Mouse (Mus musculus): ENCODE results near the gene Zfp82. TPM values are rescaled to one million over a fixed set of nuclear protein-coding genes. Genes with fewer than 3 reads are reported as not detected.

Zfp82 gene
- polyA plus RNA-seq, 1 experiment from 2014 or later = 11.8 TPM

DNA sequence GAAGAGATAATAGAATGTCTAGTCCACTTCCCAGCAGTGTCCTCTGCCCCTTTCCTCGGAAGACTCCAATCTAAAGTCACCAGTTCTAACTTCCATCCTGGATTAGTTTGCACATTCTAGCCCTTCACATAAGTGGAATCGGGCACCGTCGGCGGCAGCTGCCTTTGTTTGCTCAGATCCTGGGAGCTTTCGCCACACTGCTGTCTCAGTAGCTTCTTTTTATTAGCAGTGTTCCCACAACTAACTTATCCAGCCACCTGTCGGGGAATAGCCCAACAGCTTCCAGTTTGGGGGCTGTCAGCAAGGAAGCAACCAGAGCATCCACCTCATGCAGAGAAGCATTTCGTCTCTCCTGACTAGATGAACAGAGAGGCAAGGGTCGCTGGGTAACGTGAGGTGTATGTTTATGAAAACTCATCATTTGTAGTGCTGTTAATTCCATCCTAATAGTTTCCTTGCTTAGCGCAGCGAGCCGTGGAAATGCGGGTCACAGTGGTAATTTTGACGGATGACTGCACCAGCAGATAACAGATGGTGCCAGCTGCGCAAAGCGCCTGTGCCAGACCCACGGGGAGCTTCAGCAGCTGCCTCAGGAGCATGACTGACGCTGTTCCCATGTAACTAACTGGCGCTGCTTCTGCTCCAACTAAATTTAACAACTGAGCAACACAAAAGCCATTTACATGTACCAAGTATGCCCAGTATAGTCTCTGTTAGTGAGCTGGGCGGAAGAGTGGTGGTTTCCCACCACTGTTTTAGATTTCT lies 63.2 kb downstream of the Zfp82 start:
- H3K4me1 ChIP-seq = peaks cover 27% of the 10 kb centered on the region; the same call in 1 of the 2 replicates
- peak; percentile 62; the same call in 1 of the 2 replicates for ATAC-seq

DNA sequence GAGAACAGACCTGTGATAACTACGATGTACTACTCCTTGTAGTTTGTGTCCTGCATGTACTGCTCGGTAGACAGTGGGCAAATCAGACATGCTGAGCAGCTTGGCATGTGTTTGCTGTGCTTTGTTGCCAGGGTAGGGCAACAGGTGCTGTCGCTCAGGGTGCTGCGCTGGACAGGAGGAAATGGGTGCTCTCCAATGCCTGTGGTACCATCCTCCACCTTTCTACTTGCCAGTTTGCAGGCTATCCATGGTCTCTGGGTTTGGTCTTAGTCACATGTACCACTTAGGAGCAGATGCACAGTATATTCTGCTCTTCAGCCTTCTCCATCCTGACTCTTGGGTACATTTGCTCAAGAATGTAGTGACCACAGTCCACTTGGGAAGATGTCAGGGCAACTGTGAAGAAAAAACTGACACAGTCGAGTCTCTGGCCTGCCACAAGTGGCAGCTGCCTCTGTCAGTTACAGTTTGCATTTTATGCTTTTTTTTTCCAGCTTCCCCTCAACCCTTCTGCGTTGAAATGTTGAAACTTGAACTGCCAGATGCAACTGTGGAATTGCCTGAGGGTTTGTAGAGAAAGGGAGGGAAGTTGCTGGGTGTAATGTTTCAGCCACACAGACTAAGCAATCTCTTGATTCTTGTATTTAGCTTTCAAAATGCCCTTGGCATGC lies 64.5 kb downstream of the Zfp82 start:
- Histone ChIP-seq H3K9me3 (replicated peaks) (no peaks in the 10 kb centered on the region), H3K4me2 (no peak overlapping the region), H3K4me1 (peaks cover 27% of the 10 kb centered on the region; the same call in 1 of the 2 replicates), H3K27me3 (no peaks in the 10 kb centered on the region), H3K36me3 (ENCODE audit: poor library complexity, severe bottlenecking) (peaks cover 23% of the 10 kb centered on the region), H3K9ac (no peak overlapping the region), H3K4me3 (no peak overlapping the region), H3K27ac (no peak overlapping the region)
- ATAC-seq = no peak
- 83% methylated on average over 6 of the region's 6 CpGs for WGBS

More for the DNA sequence above, 63.2 kb downstream of the Zfp82 start:
- no peaks in the 10 kb centered on the region for H3K27me3 ChIP-seq
- no peaks in the 10 kb centered on the region for H3K9me3 ChIP-seq (replicated peaks)
- peak overlapping the region; percentile 3; the same call in 1 of the 2 replicates for H3K9ac ChIP-seq
- no peak overlapping the region for H3K4me3 ChIP-seq
- peak overlapping the region; percentile 12 for H3K4me2 ChIP-seq
- peak overlapping the region; percentile 66 for H3K27ac ChIP-seq
- 61% methylated on average over 21 of the region's 21 CpGs for WGBS
- peaks cover 34% of the 10 kb centered on the region for H3K36me3 ChIP-seq (ENCODE audit: poor library complexity, severe bottlenecking)

DNA sequence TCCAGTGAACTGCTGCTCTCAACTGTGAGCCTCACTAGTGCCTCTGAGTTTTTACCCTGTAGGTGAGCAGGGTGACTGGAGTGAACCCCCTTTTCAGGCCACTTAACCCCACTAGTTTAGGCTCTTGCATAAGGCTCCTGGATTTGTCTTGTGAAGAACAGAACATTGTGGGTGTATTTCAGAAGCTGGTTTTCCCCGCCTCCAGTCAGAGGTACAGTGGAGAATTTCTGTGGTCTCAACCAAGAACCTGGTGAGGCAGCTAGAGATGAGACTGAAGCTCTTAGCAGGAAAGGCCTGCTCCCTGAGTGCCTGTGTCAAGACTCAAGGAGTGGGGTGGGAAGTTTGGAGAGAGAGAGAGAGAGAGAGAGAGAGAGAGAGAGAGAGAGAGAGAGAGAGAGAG lies 65.1 kb downstream of the Zfp82 start:
- no peak for ATAC-seq
- peaks cover 26% of the 10 kb centered on the region for H3K36me3 ChIP-seq (ENCODE audit: poor library complexity, severe bottlenecking)
- H3K4me2 ChIP-seq = no peak overlapping the region
- no peaks in the 10 kb centered on the region for H3K27me3 ChIP-seq
- H3K4me1 ChIP-seq = peaks cover 27% of the 10 kb centered on the region; the same call in 1 of the 2 replicates
- H3K9me3 ChIP-seq (replicated peaks) = no peaks in the 10 kb centered on the region
- no peak overlapping the region for H3K9ac ChIP-seq
- H3K27ac ChIP-seq = no peak overlapping the region
- no peak overlapping the region for H3K4me3 ChIP-seq
- 96% methylated on average over 1 of the region's 1 CpGs for WGBS

Small RNA genes within 50 kb of the gene (microRNA-seq; reads per million reads assigned to microRNA genes)
- not detected for gene Gm23368

Other genes starting within 250 kb of the Zfp82 start
- 11.7 and 13.7 TPM in 2 replicates for gene Zfp940, start 219.2 kb downstream of the Zfp82 start, polyA plus RNA-seq (2015; fragmentation: Nextera tagmentation; extraction: Ambion mirVana)
- 13.8 and 14.3 TPM in 2 replicates for gene Zfp420, start 212.9 kb downstream of the Zfp82 start, polyA plus RNA-seq (2015; fragmentation: Nextera tagmentation; extraction: Ambion mirVana)
- 13.7 and 15.5 TPM in 2 replicates for gene Zfp27, start 166.3 kb downstream of the Zfp82 start, polyA plus RNA-seq (2015; fragmentation: Nextera tagmentation; extraction: Ambion mirVana)
- gene Zfp383, start 164.7 kb downstream of the Zfp82 start, polyA plus RNA-seq (2015; fragmentation: Nextera tagmentation; extraction: Ambion mirVana) = 7.2 and 7.5 TPM in 2 replicates
- 16.6 TPM in 2 replicates for gene Zfp74, start 118.8 kb downstream of the Zfp82 start, polyA plus RNA-seq (2015; fragmentation: Nextera tagmentation; extraction: Ambion mirVana)
- gene Zfp568, start 88.9 kb downstream of the Zfp82 start, polyA plus RNA-seq (2015; fragmentation: Nextera tagmentation; extraction: Ambion mirVana) = 5.7 and 6.0 TPM in 2 replicates
- gene Zfp14, start 21.5 kb downstream of the Zfp82 start, polyA plus RNA-seq (2015; fragmentation: Nextera tagmentation; extraction: Ambion mirVana) = 9.6 and 10.6 TPM in 2 replicates
- gene Gm26920, start 17.5 kb upstream of the Zfp82 start, polyA plus RNA-seq (2015; fragmentation: Nextera tagmentation; extraction: Ambion mirVana) = 1.7 and 3.5 TPM in 2 replicates
- 19.3 and 20.9 TPM in 2 replicates for gene Zfp566, start 17.6 kb upstream of the Zfp82 start, polyA plus RNA-seq (2015; fragmentation: Nextera tagmentation; extraction: Ambion mirVana)
- 118 and 121 TPM in 2 replicates for gene Zfp260, start 21.9 kb upstream of the Zfp82 start, polyA plus RNA-seq (2015; fragmentation: Nextera tagmentation; extraction: Ambion mirVana)
- 19.0 and 21.1 TPM in 2 replicates for gene Zfp382, start 49.0 kb upstream of the Zfp82 start, polyA plus RNA-seq (2015; fragmentation: Nextera tagmentation; extraction: Ambion mirVana)
- 19.5 and 23.7 TPM in 2 replicates for gene Zfp146, start 96.8 kb upstream of the Zfp82 start, polyA plus RNA-seq (2015; fragmentation: Nextera tagmentation; extraction: Ambion mirVana)
- 1.7 and 4.4 TPM in 2 replicates for gene Cox7a1, start 111.2 kb upstream of the Zfp82 start, polyA plus RNA-seq (2015; fragmentation: Nextera tagmentation; extraction: Ambion mirVana)
- 51.9 and 54.9 TPM in 2 replicates for gene Capns1, start 125.9 kb upstream of the Zfp82 start, polyA plus RNA-seq (2015; fragmentation: Nextera tagmentation; extraction: Ambion mirVana)
- gene Polr2i, start 159.0 kb upstream of the Zfp82 start, polyA plus RNA-seq (2015; fragmentation: Nextera tagmentation; extraction: Ambion mirVana) = 189 and 194 TPM in 2 replicates
- 318 and 339 TPM in 2 replicates for gene Tbcb, start 159.4 kb upstream of the Zfp82 start, polyA plus RNA-seq (2015; fragmentation: Nextera tagmentation; extraction: Ambion mirVana)
- gene Ovol3, start 162.8 kb upstream of the Zfp82 start, polyA plus RNA-seq (2015; fragmentation: Nextera tagmentation; extraction: Ambion mirVana) = not detected in 2 replicates
- gene Thap8, start 207.2 kb upstream of the Zfp82 start, polyA plus RNA-seq (2015; fragmentation: Nextera tagmentation; extraction: Ambion mirVana) = 0.21 and 0.68 TPM in 2 replicates
- gene Wdr62, start 207.5 kb upstream of the Zfp82 start, polyA plus RNA-seq (2015; fragmentation: Nextera tagmentation; extraction: Ambion mirVana) = 11.6 and 13.2 TPM in 2 replicates
- gene Clip3, start 218.8 kb upstream of the Zfp82 start, polyA plus RNA-seq (2015; fragmentation: Nextera tagmentation; extraction: Ambion mirVana) = 88.8 and 91.4 TPM in 2 replicates
- 101 and 102 TPM in 2 replicates for gene Alkbh6, start 235.8 kb upstream of the Zfp82 start, polyA plus RNA-seq (2015; fragmentation: Nextera tagmentation; extraction: Ambion mirVana)
- gene Syne4, start 241.9 kb upstream of the Zfp82 start, polyA plus RNA-seq (2015; fragmentation: Nextera tagmentation; extraction: Ambion mirVana) = 9.2 and 12.7 TPM in 2 replicates
- not detected in 2 replicates for gene E130208F15Rik, start 248.8 kb upstream of the Zfp82 start, polyA plus RNA-seq (2015; fragmentation: Nextera tagmentation; extraction: Ambion mirVana)